Mouse (Mus musculus): ENCODE data around the gene Esp16. TPM values are rescaled to one million over a fixed set of nuclear protein-coding genes. Genes with fewer than 3 reads are reported as not detected.
"Not testable (repeated sequence)": the region's sequence is repeated elsewhere in the genome, so short reads cannot be mapped to it uniquely, and the experiment has no call there.

Esp16 gene
- not detected in 2 replicates for polyA plus RNA-seq (2016; fragmentation: Nextera tagmentation; extraction: Ambion mirVana)

DNA sequence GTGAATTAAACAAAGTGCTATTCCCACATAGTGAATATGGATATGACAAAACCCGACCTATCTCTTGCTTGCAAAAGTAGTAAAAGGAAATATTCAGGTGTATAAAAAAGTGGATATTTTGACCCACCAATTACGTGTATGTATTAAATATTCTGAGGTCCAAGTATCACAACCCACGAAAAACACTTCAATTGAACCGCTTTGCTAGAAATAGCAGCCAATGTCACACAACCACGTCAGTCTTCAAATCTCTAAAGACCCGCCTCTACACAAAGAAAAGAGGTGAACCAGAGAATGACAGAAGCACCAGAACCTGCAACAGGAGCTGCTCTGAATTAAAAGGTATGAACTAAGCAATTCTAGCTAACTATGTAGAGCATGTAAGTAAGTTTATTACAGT lies at the start of gene Esp16:
Gene Esp16 (plus strand): TSS at position 301 of the 400 bp plus-strand sequence.
- H3K27ac ChIP-seq; H3K4me3 ChIP-seq; H3K9ac ChIP-seq; H3K4me2 ChIP-seq (replicated peaks); ATAC-seq (ENCODE audit: low FRiP score); H3K4me1 ChIP-seq; H3K36me3 ChIP-seq; H3K9me3 ChIP-seq (replicated peaks); H3K27me3 ChIP-seq: not testable (repeated sequence)
- WGBS = 72% methylated on average over 6 of the region's 6 CpGs

DNA sequence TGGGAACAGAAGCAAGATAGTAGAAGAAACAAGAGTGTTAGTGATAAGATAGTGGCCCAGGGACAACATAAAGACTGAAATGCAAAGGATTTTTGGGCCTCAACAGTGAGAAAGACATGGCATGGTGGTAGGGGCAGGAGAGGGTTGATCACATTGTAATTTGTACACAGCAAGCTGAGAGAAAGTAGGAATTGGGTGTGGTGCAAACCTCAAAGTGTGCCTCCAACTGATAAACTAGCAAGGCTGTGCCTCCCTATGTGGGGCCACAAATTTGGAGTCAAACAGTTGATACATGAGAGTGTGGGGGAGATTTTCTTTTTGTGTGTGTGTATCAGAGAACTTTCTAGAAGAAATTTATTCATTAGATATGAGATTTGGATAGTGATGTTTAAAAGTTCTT lies 37.9 kb upstream of the Esp16 start:
- H3K27ac ChIP-seq; H3K4me3 ChIP-seq; H3K27me3 ChIP-seq; H3K9ac ChIP-seq; ATAC-seq (ENCODE audit: low FRiP score); H3K36me3 ChIP-seq; H3K4me1 ChIP-seq; H3K4me2 ChIP-seq (replicated peaks): not testable (repeated sequence)
- peaks cover 11% of the 10 kb centered on the region; the same call in 1 of the 2 replicates for H3K9me3 ChIP-seq (replicated peaks)

Other genes starting within 250 kb of the Esp16 start
- not detected in 2 replicates for gene Esp18, start 129.8 kb upstream of the Esp16 start, polyA plus RNA-seq (2016; fragmentation: Nextera tagmentation; extraction: Ambion mirVana)
- not detected in 2 replicates for gene Esp15, start 104.8 kb downstream of the Esp16 start, polyA plus RNA-seq (2016; fragmentation: Nextera tagmentation; extraction: Ambion mirVana)

All from hindbrain, embryonic 12.5 days (tissue).